Mouse (Mus musculus) intestine, embryonic 14.5 days (tissue): ENCODE results near the gene Tnk2. TPM values are rescaled to one million over a fixed set of nuclear protein-coding genes. Genes with fewer than 3 reads are reported as not detected.

Source experiments
- ATAC-seq: fragments of 200-750 bp; cut with Nextera tagmentation; replicated peaks from 2 replicates; pipeline ENCODE4 v1.8.0; 2017; ENCODE audit warnings: low read depth, moderate number of reproducible peaks, moderate TSS enrichment, moderate library complexity; ENCODE audit not compliant: low FRiP score, low TSS enrichment
- DNase-seq: peaks from one replicate; pipeline ENCODE4 v3.0.0-alpha.2; 2018; ENCODE audit warnings: low spot score
- H3K27ac ChIP-seq: fragments of 300-500 bp; sonication (generic); 2 replicates; pipeline ENCODE4 v1.5.1; 2014; ENCODE audit warnings: low read depth, mild to moderate bottlenecking, control low read depth
- H3K27me3 ChIP-seq: fragments of 300-500 bp; sonication (generic); replicated peaks from 2 replicates; pipeline ENCODE4 v1.6.1; 2014; ENCODE audit warnings: low read length, control low read depth; ENCODE audit not compliant: control insufficient read depth, insufficient read depth
- H3K36me3 ChIP-seq: fragments of 300-500 bp; sonication (generic); 2 replicates; pipeline ENCODE4 v1.6.1; 2014; ENCODE audit warnings: low read length, control low read depth; ENCODE audit not compliant: control insufficient read depth, insufficient read depth
- H3K4me1 ChIP-seq: fragments of 300-500 bp; sonication (generic); replicated peaks from 2 replicates; pipeline ENCODE4 v1.6.1; 2014; ENCODE audit warnings: low read length, control low read depth, mixed read lengths; ENCODE audit not compliant: control insufficient read depth, insufficient read depth
- H3K4me2 ChIP-seq: fragments of 300-500 bp; sonication (generic); 2 replicates; pipeline ENCODE4 v1.6.1; 2014; ENCODE audit warnings: low read length
- H3K4me3 ChIP-seq: fragments of 300-500 bp; sonication (generic); 2 replicates; pipeline ENCODE4 v1.5.1; 2014; ENCODE audit warnings: low read depth, low read length, control low read depth, mixed read lengths
- H3K9ac ChIP-seq: fragments of 300-500 bp; sonication (generic); 2 replicates; pipeline ENCODE4 v1.6.1; 2014; ENCODE audit warnings: mild to moderate bottlenecking, low read length
- H3K9me3 ChIP-seq: fragments of 300-500 bp; sonication (generic); 2 replicates; pipeline ENCODE4 v1.6.1; 2016; ENCODE audit warnings: low read length, control low read depth; ENCODE audit not compliant: control insufficient read depth
- WGBS: fragments of 180-500 bp; shearing (Covaris S2); extraction: QIAGEN DNeasy Blood & Tissue Kit; methylation state at CpG from one replicate; pipeline ENCODE4 v1.1.7; 2014; 5-methylcytosine and 5-hydroxymethylcytosine counted together
- polyA plus RNA-seq: library from polyadenylated mRNA; unstranded; fragments of >200 nt; fragmentation: Nextera tagmentation; extraction: Ambion mirVana; gene quantifications from 2 replicates; pipeline ENCODE4 v1.2.1, GENCODE M21; 2014

The Tnk2 gene
- polyA plus RNA-seq, 1 experiment from 2014 or later, result 13.0 TPM

DNA sequence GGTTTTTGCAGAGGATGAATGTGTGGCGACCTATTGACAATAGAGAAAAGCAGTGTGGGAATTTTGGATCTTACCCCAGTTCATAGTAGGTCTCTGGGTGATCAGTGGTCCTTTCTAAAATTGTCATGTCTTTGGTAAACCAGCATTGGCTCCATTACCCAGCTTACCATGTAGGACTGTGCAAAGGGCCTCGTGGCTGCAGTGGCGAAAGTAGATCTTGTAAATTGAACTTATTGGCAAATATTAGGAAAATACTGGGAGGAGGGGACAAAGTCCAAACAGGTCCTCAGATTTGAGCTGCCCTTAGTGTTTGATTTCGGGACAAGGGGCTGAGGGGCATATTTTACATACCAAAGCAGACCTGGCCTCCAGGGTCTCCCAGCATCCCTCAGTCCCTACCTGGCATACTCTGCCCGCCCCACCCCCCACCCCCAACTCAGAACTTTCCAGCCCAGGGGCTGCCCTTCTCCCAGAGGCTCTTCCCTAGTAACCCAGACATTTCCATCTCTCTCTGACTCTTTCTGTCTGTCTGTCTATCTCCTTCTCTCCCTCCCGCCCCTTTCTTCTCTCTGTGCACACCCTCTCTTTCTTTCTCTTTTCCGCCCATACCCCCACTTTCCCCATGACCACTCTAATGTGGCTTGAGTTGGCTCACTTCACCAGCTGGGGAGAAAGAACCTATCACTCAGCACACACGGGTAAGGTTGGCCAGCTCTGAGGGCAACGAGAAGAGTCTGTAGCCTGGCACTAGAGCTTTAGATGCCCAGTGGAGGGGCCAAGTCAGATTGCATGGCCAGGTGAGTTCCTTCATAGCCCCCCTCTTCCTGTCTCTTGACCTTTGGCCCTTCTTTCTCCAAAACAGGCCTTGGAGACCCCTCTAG, 23.2 kb downstream of the Tnk2 start:
- WGBS, result 79% methylated on average over 9 of the region's 9 CpGs
- DNase-seq, result no peak
- H3K4me3 ChIP-seq, result no peak overlapping the region
- ATAC-seq, result no peak
- H3K9me3 ChIP-seq, result no peaks in the 10 kb centered on the region
- H3K4me2 ChIP-seq, result no peak overlapping the region
- peaks cover 50% of the 10 kb centered on the region for H3K36me3 ChIP-seq
- no peak overlapping the region for H3K9ac ChIP-seq
- peak overlapping the region; percentile 22; the same call in 1 of the 2 replicates for H3K27ac ChIP-seq
- H3K4me1 ChIP-seq, result peaks cover 14% of the 10 kb centered on the region
- no peaks in the 10 kb centered on the region for H3K27me3 ChIP-seq

DNA sequence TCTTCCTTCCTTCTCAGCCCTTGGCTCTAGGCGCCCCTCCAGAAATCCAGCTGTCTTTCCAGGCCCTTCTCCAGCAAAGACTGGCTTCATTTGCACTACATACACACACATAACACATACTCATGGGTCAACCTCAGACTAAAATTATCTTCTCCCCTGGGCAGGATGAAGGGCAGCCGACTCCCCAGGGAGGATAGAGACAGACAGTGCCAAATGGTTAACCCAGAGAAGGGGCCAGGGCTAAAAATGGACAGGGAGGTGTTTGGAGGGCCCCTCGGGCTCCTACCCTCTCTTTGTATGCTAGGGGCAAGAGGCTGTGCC, 23.8 kb downstream of the Tnk2 start:
- Histone ChIP-seq H3K27me3 (no peaks in the 10 kb centered on the region), H3K9me3 (no peaks in the 10 kb centered on the region), H3K4me1 (peaks cover 8% of the 10 kb centered on the region; the same call in 1 of the 2 replicates), H3K4me2 (no peak overlapping the region), H3K36me3 (peaks cover 55% of the 10 kb centered on the region), H3K27ac (no peak overlapping the region), H3K4me3 (no peak overlapping the region), H3K9ac (no peak overlapping the region)
- ATAC-seq (no peak), DNase-seq (no peak)
- 78% methylated on average over 3 of the region's 3 CpGs for WGBS

DNA sequence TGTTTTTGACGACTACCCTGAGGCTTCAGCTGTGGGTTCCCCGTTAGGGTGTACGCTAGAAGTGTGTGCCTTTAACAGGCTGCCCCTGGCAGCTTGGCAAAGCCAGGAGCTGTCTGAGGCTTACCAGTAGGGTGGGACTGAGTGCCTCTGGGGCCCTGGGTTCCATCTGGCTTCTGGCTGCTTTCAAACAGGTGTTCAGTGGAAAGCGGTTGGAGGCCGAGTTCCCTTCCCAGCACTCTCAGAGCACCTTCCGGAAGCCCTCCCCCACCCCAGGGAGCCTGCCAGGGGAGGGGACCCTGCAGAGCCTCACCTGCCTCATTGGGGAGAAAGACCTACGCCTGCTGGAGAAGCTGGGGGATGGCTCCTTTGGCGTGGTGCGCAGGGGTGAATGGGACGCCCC, 24.4 kb downstream of the Tnk2 start:
- H3K36me3 ChIP-seq, result peaks cover 60% of the 10 kb centered on the region
- DNase-seq (no peak), ATAC-seq (no peak)
- no peak overlapping the region for H3K27ac ChIP-seq
- H3K27me3 ChIP-seq, result no peaks in the 10 kb centered on the region
- H3K9ac ChIP-seq, result no peak overlapping the region
- 77% methylated on average over 10 of the region's 10 CpGs for WGBS
- no peak overlapping the region for H3K4me3 ChIP-seq
- H3K4me1 ChIP-seq, result peaks cover 11% of the 10 kb centered on the region; the same call in 1 of the 2 replicates
- no peak overlapping the region for H3K4me2 ChIP-seq
- no peaks in the 10 kb centered on the region for H3K9me3 ChIP-seq

DNA sequence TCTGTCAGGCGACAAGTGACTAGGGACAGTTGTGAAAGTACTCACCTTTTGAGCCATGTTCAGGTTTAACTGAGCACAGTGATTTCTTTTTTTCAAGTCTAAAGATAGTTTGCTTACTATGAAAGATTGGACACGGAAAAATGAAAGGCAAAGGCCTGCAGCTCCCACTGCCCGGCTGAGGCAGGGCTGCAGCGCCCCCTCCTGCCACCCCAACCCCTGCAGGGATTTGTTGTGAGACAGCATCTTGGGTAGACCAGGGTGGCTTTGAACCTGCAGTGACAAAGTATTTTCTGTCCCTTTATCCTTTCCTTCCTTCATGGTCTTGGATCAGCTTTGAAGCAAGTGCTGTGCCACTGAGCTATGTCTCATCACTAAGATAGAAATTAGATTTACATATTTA, 24.8 kb downstream of the Tnk2 start:
- DNase-seq, result no peak
- peaks cover 65% of the 10 kb centered on the region for H3K36me3 ChIP-seq
- no peak overlapping the region for H3K4me2 ChIP-seq
- whole genome bisulfite sequencing, result 75% methylated on average over 4 of the region's 4 CpGs
- H3K27ac ChIP-seq, result no peak overlapping the region
- no peaks in the 10 kb centered on the region for H3K27me3 ChIP-seq
- H3K4me3 ChIP-seq, result no peak overlapping the region
- no peak overlapping the region for H3K9ac ChIP-seq
- no peak for ATAC-seq
- H3K4me1 ChIP-seq, result peaks cover 11% of the 10 kb centered on the region; the same call in 1 of the 2 replicates
- H3K9me3 ChIP-seq, result no peaks in the 10 kb centered on the region

DNA sequence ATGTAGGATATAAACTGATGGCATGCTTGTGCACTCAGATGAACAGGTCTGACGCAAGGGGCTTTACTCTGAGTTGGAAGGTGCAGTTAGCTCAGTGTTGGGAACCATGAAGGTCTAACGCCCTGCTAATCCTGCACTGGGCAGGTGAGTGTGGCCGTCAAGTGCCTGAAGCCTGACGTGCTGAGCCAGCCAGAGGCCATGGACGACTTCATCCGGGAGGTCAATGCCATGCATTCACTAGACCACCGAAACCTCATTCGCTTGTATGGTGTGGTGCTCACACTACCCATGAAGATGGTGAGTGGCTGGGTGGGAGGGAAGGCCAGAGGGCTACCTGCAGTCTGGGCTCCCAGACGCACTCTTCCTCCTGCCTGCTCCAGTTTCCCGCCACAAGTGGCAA, 25.6 kb downstream of the Tnk2 start:
- Histone ChIP-seq H3K36me3 (peaks cover 71% of the 10 kb centered on the region), H3K27ac (no peak overlapping the region), H3K9ac (no peak overlapping the region), H3K4me2 (no peak overlapping the region), H3K27me3 (no peaks in the 10 kb centered on the region), H3K9me3 (no peaks in the 10 kb centered on the region), H3K4me1 (peaks cover 11% of the 10 kb centered on the region; the same call in 1 of the 2 replicates), H3K4me3 (no peak overlapping the region)
- no peak for ATAC-seq
- WGBS, result 91% methylated on average over 10 of the region's 10 CpGs
- no peak for DNase-seq

DNA sequence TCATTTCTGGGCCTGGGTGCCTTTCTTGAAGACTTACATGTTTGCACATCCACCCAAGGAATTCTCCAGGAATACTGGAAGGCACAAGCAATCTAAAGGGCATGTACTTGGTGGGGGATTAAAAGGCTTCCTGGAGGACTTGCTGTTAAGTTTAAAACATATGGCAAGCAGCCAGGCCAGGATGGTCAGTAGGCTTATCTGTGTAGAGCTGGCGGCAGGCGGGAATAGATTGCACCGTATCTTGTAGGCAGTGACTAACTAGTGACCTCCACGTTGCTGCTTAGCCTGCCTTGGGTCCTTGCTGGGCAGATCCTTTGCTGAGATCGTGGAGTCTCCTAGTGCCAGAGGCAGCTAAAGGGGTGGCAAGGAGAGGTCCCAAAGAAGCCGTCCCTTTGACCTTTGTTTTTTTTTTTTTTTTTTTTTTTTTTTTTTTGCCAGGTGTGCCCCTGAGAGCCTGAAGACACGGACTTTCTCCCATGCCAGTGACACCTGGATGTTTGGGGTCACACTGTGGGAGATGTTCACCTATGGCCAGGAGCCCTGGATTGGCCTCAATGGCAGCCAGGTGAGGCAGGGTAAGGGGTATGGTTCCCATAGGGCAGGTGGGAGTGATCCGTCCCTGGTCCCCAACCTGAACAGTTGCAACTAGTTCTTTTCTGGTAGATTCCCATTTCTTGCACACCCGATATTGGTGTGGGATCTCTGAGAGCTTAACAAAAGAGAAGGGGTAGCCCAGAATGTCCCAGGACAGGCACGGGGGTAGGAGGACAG, 26.9 kb downstream of the Tnk2 start:
- 81% methylated on average over 10 of the region's 10 CpGs for WGBS

DNA sequence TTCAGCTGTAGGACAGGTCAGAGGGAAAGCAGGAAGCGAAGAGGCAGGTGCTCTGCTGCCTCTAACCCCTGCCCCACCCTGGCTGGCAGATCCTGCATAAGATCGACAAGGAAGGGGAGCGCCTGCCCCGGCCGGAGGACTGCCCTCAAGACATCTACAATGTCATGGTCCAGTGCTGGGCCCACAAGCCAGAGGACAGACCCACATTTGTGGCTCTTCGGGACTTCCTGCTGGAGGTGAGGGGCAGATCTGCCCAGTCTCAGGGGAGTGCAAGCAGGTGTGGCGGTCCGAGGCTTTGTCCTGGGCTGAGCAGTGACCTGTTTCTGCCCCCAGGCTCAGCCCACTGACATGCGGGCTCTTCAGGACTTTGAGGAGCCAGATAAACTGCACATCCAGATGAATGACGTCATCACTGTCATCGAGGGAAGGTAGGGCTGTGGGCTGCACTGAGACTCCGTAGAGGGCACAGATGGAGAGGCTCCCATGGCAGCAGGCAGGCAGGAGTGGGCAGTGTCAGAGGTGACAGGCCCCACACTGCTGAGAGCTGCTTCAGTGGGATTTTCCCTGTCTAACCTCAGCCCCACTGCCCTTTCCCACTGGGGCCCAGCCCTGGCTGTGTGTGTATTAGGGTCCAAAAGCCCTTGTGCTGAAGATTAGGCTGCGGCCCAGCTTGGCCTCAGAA, 27.7 kb downstream of the Tnk2 start:
- Histone ChIP-seq H3K27me3 (no peaks in the 10 kb centered on the region), H3K4me2 (no peak overlapping the region), H3K4me1 (peaks cover 8% of the 10 kb centered on the region; the same call in 1 of the 2 replicates), H3K36me3 (peaks cover 83% of the 10 kb centered on the region), H3K9me3 (no peaks in the 10 kb centered on the region), H3K27ac (no peak overlapping the region), H3K9ac (no peak overlapping the region), H3K4me3 (no peak overlapping the region)
- no peak for ATAC-seq
- 87% methylated on average over 13 of the region's 13 CpGs for whole genome bisulfite sequencing
- DNase-seq, result no peak

More for the DNA sequence above, 26.9 kb downstream of the Tnk2 start:
- Histone ChIP-seq H3K9ac (no peak overlapping the region), H3K9me3 (no peaks in the 10 kb centered on the region), H3K27ac (no peak overlapping the region), H3K4me2 (no peak overlapping the region), H3K36me3 (peaks cover 76% of the 10 kb centered on the region), H3K27me3 (no peaks in the 10 kb centered on the region), H3K4me3 (no peak overlapping the region), H3K4me1 (peaks cover 8% of the 10 kb centered on the region; the same call in 1 of the 2 replicates)
- DNase-seq (no peak), ATAC-seq (no peak)

DNA sequence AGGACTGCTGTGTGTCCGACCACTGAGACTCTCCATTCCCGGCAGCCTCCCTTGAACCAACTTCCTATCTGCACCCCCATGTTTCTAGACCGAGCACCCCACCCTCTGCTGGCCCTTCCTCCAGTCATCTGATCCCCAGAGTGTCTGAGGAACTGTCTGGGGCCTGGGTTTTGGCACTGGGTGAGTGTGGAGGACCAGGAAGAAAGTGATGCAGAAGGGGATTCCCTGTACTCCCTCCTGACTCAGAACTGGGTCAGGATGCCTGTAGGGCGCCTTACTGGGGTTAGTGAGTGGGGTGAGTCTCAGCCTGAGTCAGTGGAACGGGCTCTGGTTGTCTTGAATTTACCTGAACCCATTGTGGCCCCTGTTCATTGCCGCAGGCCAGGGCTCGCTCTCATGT, 28.6 kb downstream of the Tnk2 start:
- Histone ChIP-seq H3K36me3 (peaks cover 90% of the 10 kb centered on the region), H3K27ac (no peak overlapping the region), H3K27me3 (no peaks in the 10 kb centered on the region), H3K9ac (no peak overlapping the region), H3K4me2 (no peak overlapping the region), H3K9me3 (no peaks in the 10 kb centered on the region), H3K4me1 (0 out of 2 replicates have a peak, but pooled peaks cover 4% of the 10 kb centered on the region), H3K4me3 (no peak overlapping the region)
- DNase-seq, result no peak
- 93% methylated on average over 7 of the region's 7 CpGs for WGBS
- no peak for ATAC-seq
